In the genomic region with DNA sequence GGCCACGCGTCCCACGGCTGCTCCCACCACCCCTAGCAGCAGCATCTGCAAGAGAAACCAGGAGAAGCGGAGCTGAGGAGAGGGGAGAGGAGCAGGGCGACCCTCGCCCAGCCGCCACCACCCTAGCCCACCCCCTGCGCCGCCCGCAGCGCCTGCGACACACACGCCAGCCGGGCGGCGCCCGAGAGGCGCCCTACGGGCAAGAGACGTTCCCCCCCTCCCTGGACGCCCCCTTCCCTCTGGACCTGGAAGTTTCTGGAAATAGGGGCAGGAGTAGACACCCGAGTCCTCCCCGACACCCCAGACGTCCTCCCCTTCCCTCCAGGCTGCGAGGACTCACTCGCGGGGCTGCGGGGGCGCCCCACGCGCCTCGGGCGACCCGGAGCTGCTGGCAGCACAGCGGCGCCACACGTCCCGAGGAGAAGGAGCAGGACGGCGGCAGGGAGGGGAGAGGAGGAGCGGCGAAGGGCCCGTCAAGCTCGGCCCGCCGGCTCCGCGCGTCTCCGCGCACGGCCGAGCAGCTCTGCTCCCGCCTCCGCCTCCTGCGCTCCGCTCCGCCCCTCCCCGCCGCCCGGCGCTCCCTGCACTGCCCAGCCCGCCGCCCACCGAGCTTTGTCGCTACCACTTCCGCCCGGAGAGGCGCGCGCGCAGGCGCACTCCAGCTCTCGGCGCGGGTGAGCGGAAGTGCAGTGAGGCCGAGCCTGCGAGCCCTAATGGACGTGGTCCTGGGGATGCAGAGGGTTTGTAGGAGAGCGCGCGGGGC, we compare ENCODE assay signal across 8 mouse cellular contexts. TPM values are rescaled to one million over a fixed set of nuclear protein-coding genes. Genes with fewer than 3 reads are reported as not detected.
DNase-seq lines count a peak whose midpoint lies in the region; ATAC-seq lines count a peak whose summit lies in the region.

No protein-coding gene starts in this region.

- H3K4me3 ChIP-seq in intestine, embryonic 14.5 days (ENCODE audit: low read depth, low read length), result peak overlapping the region; percentile 80

- peaks cover 4% of the 10 kb centered on the region; the same call in 1 of the 2 replicates for H3K4me1 ChIP-seq in intestine, embryonic 14.5 days (replicated peaks; ENCODE audit: control insufficient read depth, insufficient read depth, low read length)

- intact Hi-C loops in gastrocnemius, postnatal 14 days (cut with DNase I; ENCODE audit: low total_unique reads), result loop anchor here (5.0 kb wide), 1 partner anchor 123 kb away; no protein-coding TSS in a partner anchor
- intact Hi-C loops in left cerebral cortex, postnatal 14 days (cut with DNase I), result loop anchor here (1.0 to 10.0 kb wide), 3 partner anchors 123 to 543 kb away; a partner anchor contains a TSS

- H3K9ac ChIP-seq in intestine, embryonic 14.5 days (ENCODE audit: low read length), result peak overlapping the region; percentile 92

- WGBS in intestine, embryonic 14.5 days, result under 1% methylated on average over 76 of the region's 83 CpGs

- no peaks in the 10 kb centered on the region for H3K9me3 ChIP-seq in intestine, embryonic 14.5 days (ENCODE audit: control insufficient read depth, low read length)

- H3K27me3 ChIP-seq in intestine, embryonic 14.5 days (replicated peaks; ENCODE audit: control insufficient read depth, insufficient read depth, low read length), result no peaks in the 10 kb centered on the region

- H3K27ac ChIP-seq in intestine, embryonic 14.5 days (ENCODE audit: low read depth), result peak overlapping the region; percentile 93

- peak; percentile 90 for DNase-seq in adipocyte (ENCODE audit: low spot score)
- peak; percentile 97 for DNase-seq in embryo, embryonic 10 days (ENCODE audit: low spot score)
- peak; percentile 98 for DNase-seq in gastrocnemius, postnatal 14 days
- peak; percentile 93 for DNase-seq in intestine, embryonic 14.5 days (ENCODE audit: low spot score)
- DNase-seq in left cerebral cortex, postnatal 14 days (ENCODE audit: low spot score in 2 of 2), result peak; percentile 96 to 97
- DNase-seq in mesoderm, embryonic 11.5 days (ENCODE audit: low read depth, low spot score), result peak; percentile 96
- peak; percentile 94 to 95 for DNase-seq in right cerebral cortex, postnatal 36 days (ENCODE audit: low spot score in 2 of 2)
- peak; percentile 94 for DNase-seq in yolk sac, embryonic 10.5 days (ENCODE audit: low spot score)

- H3K36me3 ChIP-seq in intestine, embryonic 14.5 days (ENCODE audit: control insufficient read depth, insufficient read depth, low read length), result no peaks in the 10 kb centered on the region

- ATAC-seq in intestine, embryonic 14.5 days (replicated peaks; ENCODE audit: low FRiP score, low TSS enrichment, low read depth), result peak; percentile 99

- H3K4me2 ChIP-seq in intestine, embryonic 14.5 days (ENCODE audit: low read length), result peak overlapping the region; percentile 99

RNA-seq across cellular contexts. Expression of a gene that starts 32.4 kb away (rescaled TPM):
- total RNA-seq in gastrocnemius, postnatal 14 days (2021), result 10 to 100 TPM; 28.5 to 29.0 TPM
- polyA plus RNA-seq in intestine, embryonic 14.5 days (2014; fragmentation: Nextera tagmentation; extraction: Ambion mirVana), result 63.7 and 66.4 TPM in 2 replicates
- total RNA-seq in left cerebral cortex, postnatal 14 days (2021), result 100 to 1,000 TPM; 233 to 249 TPM

Comparison
In these comparisons a context has a peak if more than half of its experiments do, and no peak if none do; other contexts are left out.
1. Peak in every context shown above with its lines: DNase-seq, ATAC-seq, H3K4me3 ChIP-seq and H3K27ac ChIP-seq.
2. RNA of a gene that starts 32.4 kb away (total RNA-seq): 233 to 249 TPM in left cerebral cortex, postnatal 14 days; 28.5 to 29.0 TPM in gastrocnemius, postnatal 14 days; every median in the first group is over 4 times any median in the second.